Mouse (Mus musculus) layer of hippocampus, postnatal 25 days (tissue): Measurements from ENCODE around the gene Fzd4. TPM values are rescaled to one million over a fixed set of nuclear protein-coding genes. Genes with fewer than 3 reads are reported as not detected.

Experiments used
- total RNA-seq, 2 experiments: library from RNA; stranded (reverse); gene quantifications; 2 replicates each; pipeline ENCODE4 v1.2.3; 2021

Gene Fzd4
- total RNA-seq, 2 experiments from 2014 or later: 6.5 to 7.6 TPM

Other genes starting within 250 kb of the Fzd4 start
- gene Tmem135, start 133 bp upstream of the Fzd4 start, total RNA-seq: 10 to 100 TPM; 59.1 to 63.4 TPM
- 10 to 100 TPM; 12.9 to 14.1 TPM for gene Prss23, start 122.8 kb downstream of the Fzd4 start, total RNA-seq
- 10 to 100 TPM; 85.8 to 90.6 TPM for gene Me3, start 228.0 kb downstream of the Fzd4 start, total RNA-seq